Mouse (Mus musculus) midbrain, postnatal 0 days (tissue): ENCODE data around the gene Gab1. TPM values are rescaled to one million over a fixed set of nuclear protein-coding genes. Genes with fewer than 3 reads are reported as not detected.

Experiments used
- ATAC-seq: fragments of 200-750 bp; cut with Nextera tagmentation; 2 replicates; pipeline ENCODE4 v1.8.0; 2017; ENCODE audit warnings: moderate number of reproducible peaks, mild to moderate bottlenecking, moderate TSS enrichment, moderate library complexity; ENCODE audit not compliant: low FRiP score
- DNase-seq: peaks from one replicate; pipeline ENCODE4 v3.0.0-alpha.2; 2015; ENCODE audit warnings: low spot score
- H3K27ac ChIP-seq: fragments of 300-500 bp; sonication (generic); 2 replicates; pipeline ENCODE4 v1.5.1; 2014; ENCODE audit warnings: low read depth, mild to moderate bottlenecking, low read length, mixed read lengths
- H3K27me3 ChIP-seq: fragments of 300-500 bp; sonication (generic); 2 replicates; pipeline ENCODE4 v1.6.1; 2014; ENCODE audit warnings: low read length, control low read depth, mixed read lengths; ENCODE audit not compliant: insufficient read depth
- H3K36me3 ChIP-seq: fragments of 300-500 bp; sonication (generic); 2 replicates; pipeline ENCODE4 v1.6.1; 2014; ENCODE audit warnings: low read length, control low read depth, mixed read lengths; ENCODE audit not compliant: insufficient read depth
- H3K4me1 ChIP-seq: fragments of 300-500 bp; sonication (generic); 2 replicates; pipeline ENCODE4 v1.6.1; 2014; ENCODE audit warnings: mild to moderate bottlenecking, control low read depth, antibody characterized with exemption, low read length, mixed read lengths; ENCODE audit not compliant: insufficient read depth
- H3K4me2 ChIP-seq: fragments of 300-500 bp; sonication (generic); 2 replicates; pipeline ENCODE4 v1.6.1; 2014; ENCODE audit warnings: low read depth, mild to moderate bottlenecking, low read length, mixed read lengths; ENCODE audit not compliant: poor library complexity, severe bottlenecking
- H3K4me3 ChIP-seq: fragments of 300-500 bp; sonication (generic); 2 replicates; pipeline ENCODE4 v1.5.1; 2014; ENCODE audit warnings: low read depth, mild to moderate bottlenecking, low read length, moderate library complexity
- H3K9ac ChIP-seq: fragments of 300-500 bp; sonication (generic); replicated peaks from 2 replicates; pipeline ENCODE4 v1.6.1; 2014; ENCODE audit warnings: mild to moderate bottlenecking, low read length, moderate library complexity, mixed read lengths; ENCODE audit not compliant: poor library complexity, severe bottlenecking
- H3K9me3 ChIP-seq: fragments of 300-500 bp; sonication (generic); 2 replicates; pipeline ENCODE4 v1.6.1; 2016; ENCODE audit warnings: low read length, control low read depth
- CTCF ChIP-seq: IDR thresholded peaks from 2 replicates; pipeline ENCODE4 v1.5.1; 2016; ENCODE audit warnings: antibody characterized with exemption, mild to moderate bottlenecking
- WGBS: fragments of 180-500 bp; shearing (Covaris S2); extraction: QIAGEN DNeasy Blood & Tissue Kit; methylation state at CpG from one replicate; pipeline ENCODE4 v1.1.7; 2014; 5-methylcytosine and 5-hydroxymethylcytosine counted together
- polyA plus RNA-seq: library from polyadenylated mRNA; unstranded; fragments of >200 nt; fragmentation: Nextera tagmentation; extraction: Ambion mirVana; gene quantifications from 2 replicates; pipeline ENCODE4 v1.2.1, GENCODE M21; 2015
- total RNA-seq: library from RNA; depleted of rRNA; stranded (reverse); fragments of >200 nt; gene quantifications from 2 replicates; pipeline ENCODE4 v1.2.3, GENCODE M21; 2014

Gab1 gene
- total and polyA plus RNA-seq, 2 experiments from 2014 or later: 8.7 to 20.5 TPM

GRCm38 (mm10) chr8:80857851-80858367, 22.4 kb downstream of the Gab1 start:
- H3K4me3 ChIP-seq: no peak overlapping the region
- H3K36me3 ChIP-seq: no peaks in the 10 kb centered on the region
- 89% methylated on average over 12 of the region's 12 CpGs for WGBS
- ATAC-seq (no peak), DNase-seq (no peak)
- no peaks in the 10 kb centered on the region for H3K9me3 ChIP-seq
- H3K4me2 ChIP-seq: no peak overlapping the region
- H3K9ac ChIP-seq: no peak overlapping the region
- H3K27ac ChIP-seq: no peak overlapping the region
- TF ChIP-seq CTCF: no peak
- H3K27me3 ChIP-seq: no peaks in the 10 kb centered on the region
- H3K4me1 ChIP-seq: no peaks in the 10 kb centered on the region; the same call in 1 of the 2 replicates

- 75% methylated on average over 3 of the region's 3 CpGs for WGBS
These were observed 23.2 kb downstream of the Gab1 start for GRCm38 (mm10) chr8:80857128-80857527.

GRCm38 (mm10) chr8:80856606-80857005, 23.7 kb downstream of the Gab1 start:
- no peak for TF ChIP-seq CTCF
- no peak overlapping the region for H3K4me3 ChIP-seq
- peak; percentile 63 for DNase-seq
- no peak for ATAC-seq
- H3K4me2 ChIP-seq: no peak overlapping the region
- H3K9ac ChIP-seq: no peak overlapping the region
- H3K27me3 ChIP-seq: no peaks in the 10 kb centered on the region
- H3K27ac ChIP-seq: no peak overlapping the region
- H3K36me3 ChIP-seq: no peaks in the 10 kb centered on the region
- H3K9me3 ChIP-seq: no peaks in the 10 kb centered on the region
- no peaks in the 10 kb centered on the region; the same call in 1 of the 2 replicates for H3K4me1 ChIP-seq
- 57% methylated on average over 6 of the region's 6 CpGs for WGBS

More at GRCm38 (mm10) chr8:80857128-80857527, 23.2 kb downstream of the Gab1 start:
- Histone ChIP-seq H3K4me1 (no peaks in the 10 kb centered on the region; the same call in 1 of the 2 replicates), H3K36me3 (no peaks in the 10 kb centered on the region), H3K27me3 (no peaks in the 10 kb centered on the region), H3K4me3 (no peak overlapping the region), H3K27ac (no peak overlapping the region), H3K9ac (no peak overlapping the region), H3K9me3 (no peaks in the 10 kb centered on the region), H3K4me2 (no peak overlapping the region)
- ATAC-seq: no peak
- DNase-seq: no peak
- no peak for TF ChIP-seq CTCF

- H3K27ac ChIP-seq: no peak overlapping the region
These were observed 26.7 kb downstream of the Gab1 start for GRCm38 (mm10) chr8:80853622-80854021.

GRCm38 (mm10) chr8:80853208-80853607, 27.1 kb downstream of the Gab1 start:
- Histone ChIP-seq H3K27me3 (no peaks in the 10 kb centered on the region), H3K4me1 (no peaks in the 10 kb centered on the region; the same call in 1 of the 2 replicates), H3K9ac (no peak overlapping the region), H3K4me3 (no peak overlapping the region), H3K4me2 (no peak overlapping the region), H3K36me3 (no peaks in the 10 kb centered on the region), H3K27ac (no peak overlapping the region), H3K9me3 (no peaks in the 10 kb centered on the region)
- no peak for TF ChIP-seq CTCF
- WGBS: 79% methylated on average over 6 of the region's 6 CpGs
- ATAC-seq: no peak
- DNase-seq: no peak

More at GRCm38 (mm10) chr8:80853622-80854021, 26.7 kb downstream of the Gab1 start:
- H3K27me3 ChIP-seq: no peaks in the 10 kb centered on the region
- H3K4me2 ChIP-seq: no peak overlapping the region
- ATAC-seq (no peak), DNase-seq (no peak)
- H3K36me3 ChIP-seq: no peaks in the 10 kb centered on the region
- TF ChIP-seq CTCF: no peak
- no peak overlapping the region for H3K9ac ChIP-seq
- H3K9me3 ChIP-seq: no peaks in the 10 kb centered on the region
- WGBS: 73% methylated on average over 13 of the region's 13 CpGs
- H3K4me1 ChIP-seq: no peaks in the 10 kb centered on the region; the same call in 1 of the 2 replicates
- H3K4me3 ChIP-seq: no peak overlapping the region

GRCm38 (mm10) chr8:80852412-80853165, 27.7 kb downstream of the Gab1 start:
- peak; percentile 16; the same call in 1 of the 2 replicates for ATAC-seq

More at GRCm38 (mm10) chr8:80852412-80853165, 27.7 kb downstream of the Gab1 start:
- Histone ChIP-seq H3K9me3 (no peaks in the 10 kb centered on the region), H3K27ac (no peak overlapping the region), H3K27me3 (no peaks in the 10 kb centered on the region), H3K4me2 (no peak overlapping the region), H3K9ac (no peak overlapping the region), H3K36me3 (no peaks in the 10 kb centered on the region), H3K4me3 (no peak overlapping the region), H3K4me1 (no peaks in the 10 kb centered on the region; the same call in 1 of the 2 replicates)
- 83% methylated on average over 9 of the region's 9 CpGs for WGBS
- TF ChIP-seq CTCF: no peak
- no peak for DNase-seq
